Mouse (Mus musculus): Measurements from ENCODE around the gene Kbtbd13. TPM values are rescaled to one million over a fixed set of nuclear protein-coding genes. Genes with fewer than 3 reads are reported as not detected.

Gene Kbtbd13
- polyA plus RNA-seq, 1 experiment: 0.57 TPM

DNA sequence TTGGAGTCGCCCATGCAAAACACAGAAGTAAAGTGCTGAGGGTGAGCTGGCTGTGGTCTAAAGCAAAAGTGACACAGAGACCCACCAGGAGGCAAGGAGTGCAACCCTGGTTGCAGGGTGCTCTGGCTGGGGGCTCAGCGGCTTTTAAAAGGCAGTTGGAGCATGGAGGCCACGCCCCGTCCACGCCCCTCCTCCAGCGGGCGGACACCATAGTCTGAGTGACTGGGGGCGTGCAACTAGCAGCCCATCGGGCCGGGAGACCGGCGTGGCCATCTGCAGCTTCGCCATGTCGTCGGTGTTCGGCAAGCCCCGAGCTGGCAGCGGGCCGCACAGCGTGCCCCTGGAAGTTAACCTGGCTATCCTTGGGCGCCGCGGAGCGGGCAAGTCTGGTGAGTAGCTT lies 6.8 kb upstream of the Kbtbd13 start, which contains the start of gene Rasl12:
TSS of gene Rasl12 (plus strand) at position 228 of the 400 bp plus-strand sequence.
- WGBS: 5% methylated on average over 24 of the region's 24 CpGs
- no peaks in the 10 kb centered on the region for H3K27me3 ChIP-seq (ENCODE audit: control insufficient read depth, insufficient read depth, low read length)
- no peak within 1 kb of the TSS for H3K27ac ChIP-seq (ENCODE audit: insufficient read depth, low read depth, low read length)
- H3K36me3 ChIP-seq (ENCODE audit: control insufficient read depth, insufficient read depth, low read length): no peaks in the 10 kb centered on the region
- TF ChIP-seq POLR2A (IDR thresholded peaks at IDR 0.05; ENCODE audit: low read depth, low read length): no peak
- no peak for TF ChIP-seq CTCF (IDR thresholded peaks at IDR 0.05; ENCODE audit: extremely low read depth, insufficient read length, insufficient replicate concordance, low read depth, low read length)
- peaks cover 7% of the 10 kb centered on the region; the same call in 1 of the 2 replicates for H3K4me1 ChIP-seq (ENCODE audit: control insufficient read depth, insufficient read depth, insufficient read length, low read length)
- H3K4me3 ChIP-seq (ENCODE audit: low read depth, low read length): peak within 1 kb of the TSS; percentile 62

DNA sequence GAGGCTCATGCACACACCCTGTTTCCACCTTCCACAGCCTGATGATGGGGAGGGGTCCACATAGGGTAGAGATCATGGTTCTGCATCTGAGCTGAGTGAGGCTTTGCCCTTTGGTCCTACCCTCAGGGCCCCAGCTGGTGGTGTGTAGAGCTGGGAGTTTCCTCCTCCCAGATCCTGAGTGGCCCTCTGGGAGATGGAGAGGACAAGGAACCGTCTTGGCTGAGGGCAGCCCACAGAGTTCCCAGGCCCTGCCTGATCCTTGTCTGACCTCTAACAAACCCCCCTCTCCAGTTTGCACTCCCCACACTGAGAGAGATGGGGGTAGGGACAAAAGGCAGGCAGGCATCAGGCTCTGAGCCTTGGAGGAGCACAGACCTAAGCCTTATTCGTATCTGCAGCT lies 2.9 kb upstream of the Kbtbd13 start:
- whole genome bisulfite sequencing: 62% methylated on average over 2 of the region's 2 CpGs
- peaks cover 13% of the 10 kb centered on the region for H3K4me1 ChIP-seq (ENCODE audit: control insufficient read depth, insufficient read depth, insufficient read length, low read length)
- H3K4me3 ChIP-seq (ENCODE audit: low read depth, low read length): no peak overlapping the region
- no peak for TF ChIP-seq POLR2A (IDR thresholded peaks at IDR 0.05; ENCODE audit: low read depth, low read length)
- no peak for TF ChIP-seq CTCF (IDR thresholded peaks at IDR 0.05; ENCODE audit: extremely low read depth, insufficient read length, insufficient replicate concordance, low read depth, low read length)
- peaks cover 10% of the 10 kb centered on the region; the same call in 1 of the 2 replicates for H3K27me3 ChIP-seq (ENCODE audit: control insufficient read depth, insufficient read depth, low read length)
- H3K27ac ChIP-seq (ENCODE audit: insufficient read depth, low read depth, low read length): no peak overlapping the region
- H3K36me3 ChIP-seq (ENCODE audit: control insufficient read depth, insufficient read depth, low read length): no peaks in the 10 kb centered on the region

DNA sequence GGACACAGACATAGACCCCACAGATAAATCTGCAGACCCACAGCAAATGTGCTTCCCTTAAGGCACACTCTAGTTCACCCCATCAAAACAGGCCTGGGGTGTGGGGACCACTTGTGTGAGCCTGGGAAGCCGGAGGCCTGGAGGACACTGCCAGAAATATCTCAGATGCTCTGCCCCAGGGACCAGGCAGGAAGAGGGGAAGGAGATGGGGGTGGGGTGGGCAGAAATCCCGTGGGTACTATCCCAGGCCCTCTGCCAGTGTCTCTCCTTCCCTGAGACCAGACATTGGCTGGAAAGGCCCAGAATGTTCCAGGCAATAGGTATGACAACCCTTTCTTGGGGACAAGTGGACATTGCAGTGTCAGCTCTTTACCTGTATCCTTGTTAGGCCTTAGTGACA lies 2.2 kb upstream of the Kbtbd13 start:
- peaks cover 13% of the 10 kb centered on the region for H3K4me1 ChIP-seq (ENCODE audit: control insufficient read depth, insufficient read depth, insufficient read length, low read length)
- no peak overlapping the region for H3K27ac ChIP-seq (ENCODE audit: insufficient read depth, low read depth, low read length)
- WGBS: 53% methylated on average over 2 of the region's 2 CpGs
- H3K27me3 ChIP-seq (ENCODE audit: control insufficient read depth, insufficient read depth, low read length): peaks cover 10% of the 10 kb centered on the region; the same call in 1 of the 2 replicates
- TF ChIP-seq POLR2A (IDR thresholded peaks at IDR 0.05; ENCODE audit: low read depth, low read length) (no peak), CTCF (IDR thresholded peaks at IDR 0.05; ENCODE audit: extremely low read depth, insufficient read length, insufficient replicate concordance, low read depth, low read length) (no peak)
- no peaks in the 10 kb centered on the region for H3K36me3 ChIP-seq (ENCODE audit: control insufficient read depth, insufficient read depth, low read length)
- H3K4me3 ChIP-seq (ENCODE audit: low read depth, low read length): no peak overlapping the region

DNA sequence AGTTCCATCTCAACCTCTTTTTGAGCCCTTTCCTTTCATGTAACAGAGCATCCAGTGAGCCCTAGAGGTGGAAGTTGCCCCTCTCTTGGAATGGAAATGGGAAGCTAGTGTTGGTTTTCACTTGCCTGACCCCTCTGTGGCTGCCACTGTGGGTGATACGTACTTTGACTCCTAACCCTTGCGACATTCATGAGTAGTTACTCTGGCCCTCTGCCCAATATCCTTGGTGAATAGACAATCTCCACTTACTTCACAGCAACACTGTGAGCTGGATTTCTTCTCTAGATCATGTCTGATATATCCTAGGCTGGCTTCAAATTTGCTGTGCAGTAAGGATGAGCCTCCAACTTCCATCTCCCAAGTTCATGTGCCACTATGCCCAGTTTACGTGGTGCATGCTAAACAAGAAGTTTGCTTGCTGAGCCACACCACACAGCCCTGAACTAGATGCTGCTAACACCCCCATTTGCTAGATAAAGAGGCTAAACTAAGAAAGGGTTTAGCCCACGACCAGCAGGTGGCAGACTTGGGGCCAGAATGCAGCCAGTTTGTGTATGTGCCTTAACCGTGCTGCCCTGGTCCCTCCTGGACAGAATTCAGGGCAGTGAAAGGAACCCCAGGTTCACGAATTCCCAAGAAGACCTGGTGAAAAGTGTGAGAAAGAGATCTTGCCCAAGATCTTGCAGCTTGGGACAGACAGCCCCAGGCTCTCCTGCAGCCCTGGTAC lies 1.3 kb upstream of the Kbtbd13 start:
- H3K4me3 ChIP-seq (ENCODE audit: low read depth, low read length): no peak overlapping the region
- WGBS: 13% methylated on average over 6 of the region's 6 CpGs
- no peak overlapping the region for H3K27ac ChIP-seq (ENCODE audit: insufficient read depth, low read depth, low read length)
- TF ChIP-seq POLR2A (IDR thresholded peaks at IDR 0.05; ENCODE audit: low read depth, low read length): no peak
- TF ChIP-seq CTCF (IDR thresholded peaks at IDR 0.05; ENCODE audit: extremely low read depth, insufficient read length, insufficient replicate concordance, low read depth, low read length): peak; percentile 87; the same call in 1 of the 2 replicates
- peaks cover 10% of the 10 kb centered on the region; the same call in 1 of the 2 replicates for H3K27me3 ChIP-seq (ENCODE audit: control insufficient read depth, insufficient read depth, low read length)
- H3K4me1 ChIP-seq (ENCODE audit: control insufficient read depth, insufficient read depth, insufficient read length, low read length): peaks cover 6% of the 10 kb centered on the region
- H3K36me3 ChIP-seq (ENCODE audit: control insufficient read depth, insufficient read depth, low read length): no peaks in the 10 kb centered on the region

DNA sequence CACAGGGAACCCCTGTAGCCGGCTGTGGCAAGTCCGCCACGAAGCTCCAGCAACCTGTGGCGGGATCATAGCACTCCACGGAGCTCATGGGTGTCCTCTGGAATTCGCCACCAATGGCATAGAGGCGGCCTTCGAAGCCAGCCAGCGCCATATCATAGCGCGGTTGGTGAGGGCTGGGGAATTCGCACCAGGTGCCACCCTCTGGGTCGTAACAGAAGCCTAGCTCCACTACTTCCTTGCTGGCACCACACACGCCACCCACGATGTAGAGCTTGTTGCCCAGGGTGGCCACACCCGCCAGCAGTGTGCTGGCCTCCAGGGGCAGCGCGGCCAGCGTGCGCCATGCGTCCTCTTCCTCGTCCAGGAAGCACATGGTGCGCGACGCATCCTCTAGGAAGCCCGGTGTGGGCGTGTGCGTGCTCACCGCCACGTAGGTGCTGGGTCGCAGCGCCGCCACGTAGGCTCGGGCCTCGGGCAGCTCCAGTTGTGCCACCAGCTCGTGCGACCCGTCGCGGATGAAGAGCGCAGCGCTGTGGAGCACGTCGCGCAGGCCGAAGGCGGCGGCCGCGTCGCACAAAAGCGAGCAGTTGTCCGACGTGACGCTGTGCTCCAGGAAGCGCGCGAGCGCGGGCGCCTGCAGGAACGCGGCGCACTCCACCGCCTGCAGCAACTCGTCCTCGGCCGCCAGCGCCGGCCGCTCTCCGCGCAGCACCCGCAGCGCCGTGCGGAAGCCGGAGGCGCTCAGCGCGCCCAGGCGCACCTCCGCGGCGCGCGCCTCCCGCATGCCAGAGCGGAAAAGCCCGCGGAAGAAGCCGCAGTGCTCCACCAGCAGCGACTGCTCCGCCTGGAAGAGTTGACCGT lies 470 bp downstream of the Kbtbd13 start:
- Histone ChIP-seq H3K36me3 (ENCODE audit: control insufficient read depth, insufficient read depth, low read length) (no peaks in the 10 kb centered on the region), H3K27me3 (ENCODE audit: control insufficient read depth, insufficient read depth, low read length) (peaks cover 10% of the 10 kb centered on the region; the same call in 1 of the 2 replicates), H3K27ac (ENCODE audit: insufficient read depth, low read depth, low read length) (no peak overlapping the region), H3K4me1 (ENCODE audit: control insufficient read depth, insufficient read depth, insufficient read length, low read length) (peaks cover 6% of the 10 kb centered on the region), H3K4me3 (ENCODE audit: low read depth, low read length) (peak overlapping the region; percentile 66)
- TF ChIP-seq CTCF (IDR thresholded peaks at IDR 0.05; ENCODE audit: extremely low read depth, insufficient read length, insufficient replicate concordance, low read depth, low read length): no peak
- TF ChIP-seq POLR2A (IDR thresholded peaks at IDR 0.05; ENCODE audit: low read depth, low read length): no peak
- 13% methylated on average over 95 of the region's 96 CpGs for whole genome bisulfite sequencing

DNA sequence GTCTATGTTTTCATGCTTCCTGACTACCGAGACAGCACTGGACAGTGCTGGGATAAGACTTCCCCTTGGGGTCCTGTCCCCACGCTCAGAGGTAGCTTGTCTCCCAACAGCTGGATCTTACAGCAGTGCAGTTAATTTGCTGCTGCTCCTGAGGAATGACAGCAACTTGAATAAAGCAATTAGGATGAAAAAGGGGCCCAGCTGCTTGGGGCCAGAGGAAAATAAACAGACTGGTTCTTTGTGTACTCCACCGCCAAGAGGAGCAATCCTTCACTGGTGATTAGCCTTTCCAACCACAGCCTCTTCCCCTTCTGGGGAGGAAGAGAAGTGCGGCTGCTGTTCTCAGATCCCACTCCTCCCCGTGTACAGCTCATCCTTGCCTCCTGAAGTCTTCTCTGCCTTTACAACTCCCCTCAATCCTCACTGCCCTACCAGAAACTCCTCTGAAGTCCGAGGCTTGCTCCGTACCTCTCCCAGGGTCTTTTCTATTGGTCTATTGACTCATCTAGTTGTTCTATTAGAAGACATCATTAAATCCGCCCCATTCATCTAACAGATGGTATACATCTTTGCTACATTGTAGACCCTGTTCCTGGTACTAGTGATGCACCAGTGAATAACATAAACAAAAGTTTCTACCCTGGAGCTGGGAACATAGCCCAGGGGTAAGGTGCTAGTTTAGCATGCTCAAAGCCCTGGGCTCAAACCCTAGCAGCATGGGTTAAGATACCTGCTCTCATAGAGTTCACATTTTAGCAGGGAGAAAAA lies 4.9 kb downstream of the Kbtbd13 start:
- H3K27ac ChIP-seq (ENCODE audit: insufficient read depth, low read depth, low read length): no peak overlapping the region

More for the DNA sequence above, 4.9 kb downstream of the Kbtbd13 start:
- WGBS: 48% methylated on average over 8 of the region's 8 CpGs
- TF ChIP-seq CTCF (IDR thresholded peaks at IDR 0.05; ENCODE audit: extremely low read depth, insufficient read length, insufficient replicate concordance, low read depth, low read length): no peak
- TF ChIP-seq POLR2A (IDR thresholded peaks at IDR 0.05; ENCODE audit: low read depth, low read length): no peak
- Histone ChIP-seq H3K4me1 (ENCODE audit: control insufficient read depth, insufficient read depth, insufficient read length, low read length) (peaks cover 6% of the 10 kb centered on the region), H3K4me3 (ENCODE audit: low read depth, low read length) (no peak overlapping the region), H3K27me3 (ENCODE audit: control insufficient read depth, insufficient read depth, low read length) (peaks cover 10% of the 10 kb centered on the region; the same call in 1 of the 2 replicates), H3K36me3 (ENCODE audit: control insufficient read depth, insufficient read depth, low read length) (no peaks in the 10 kb centered on the region)

Data from small intestine, adult 2 months (tissue).